Mouse (Mus musculus): ENCODE data around the gene Nfasc.

DNA sequence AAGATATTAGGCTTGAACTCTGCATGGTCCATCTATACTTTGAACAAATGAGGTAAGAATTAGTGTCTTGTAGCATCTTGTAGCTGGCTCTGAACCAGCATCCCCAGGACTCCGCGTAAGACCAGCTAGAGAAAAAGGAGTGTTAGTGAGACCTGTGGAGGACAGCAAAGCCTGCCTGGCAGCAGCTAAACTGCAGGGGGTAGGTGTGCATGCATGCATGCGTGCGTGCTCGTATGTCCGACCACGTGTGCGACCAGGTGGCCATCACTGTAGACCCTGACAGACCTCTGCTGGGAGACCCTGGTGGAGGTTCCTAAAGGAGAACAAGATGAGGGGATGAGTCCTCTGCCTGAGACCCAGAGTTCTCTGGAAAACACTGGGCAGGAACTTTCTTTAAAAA is 113.4 kb downstream of the Nfasc start:
- TF ChIP-seq CTCF (conservative IDR thresholded peaks at IDR 0.05; ENCODE audit: low read length) (no peak), POU5F1 (IDR thresholded peaks at IDR 0.05; ENCODE audit: borderline replicate concordance, low read length) (no peak)
